Mouse (Mus musculus) naive thymus-derived CD4-positive, alpha-beta T cell, adult 2 months (primary cell): ENCODE results near the gene Ltbp3.

ENCODE experiments used
- DNase-seq: peaks from one replicate; pipeline ENCODE4 v3.0.0-alpha.2; 2011; ENCODE audit warnings: low read depth

The Ltbp3 gene

DNA sequence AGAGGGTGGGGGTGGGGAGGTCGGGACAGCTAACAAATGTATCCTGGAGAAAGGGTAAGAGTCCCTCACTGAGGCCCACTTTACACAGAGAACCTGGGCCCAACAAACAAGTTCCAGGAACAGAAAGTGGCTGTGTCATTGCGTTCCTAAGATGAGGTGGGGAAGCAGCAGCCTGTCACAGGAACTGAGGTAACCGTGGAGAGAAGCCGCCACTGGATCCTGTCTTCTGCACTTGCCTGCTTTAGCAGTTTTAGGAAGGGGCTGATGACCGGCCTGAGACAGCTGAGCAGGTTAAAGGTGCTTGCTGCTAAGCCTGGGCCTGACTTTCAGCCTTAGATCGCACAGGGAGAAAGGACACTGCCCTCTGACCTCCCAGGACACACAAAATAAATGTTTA lies 66.1 kb downstream of the Ltbp3 start:
- DNase-seq = peak; percentile 62

DNA sequence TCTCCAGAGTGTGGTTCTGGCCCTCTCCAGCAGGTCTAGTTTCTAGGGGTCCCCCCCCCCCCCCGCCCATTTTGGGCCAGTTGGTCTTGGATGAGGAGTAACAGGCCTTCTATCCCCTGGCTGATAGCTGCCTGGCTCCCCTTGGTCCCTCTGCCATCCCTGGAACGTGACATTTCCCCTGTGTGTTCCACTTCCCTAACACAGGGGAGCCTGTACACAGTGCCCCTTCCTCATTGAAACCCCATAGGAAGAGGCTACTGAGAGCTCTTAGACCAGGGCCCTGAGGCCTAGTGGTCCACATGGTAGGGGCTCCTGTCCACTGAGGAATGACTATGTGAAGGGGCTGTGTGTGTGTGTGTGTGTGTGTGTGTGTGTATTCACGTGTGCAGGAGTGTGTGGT lies 67.0 kb downstream of the Ltbp3 start:
- DNase-seq = no peak
